In genomic region chr11:75938379-75938906, GRCm38 (mm10) we compare ENCODE assay signal across 8 mouse cellular contexts. TPM values are rescaled to one million over a fixed set of nuclear protein-coding genes. Genes with fewer than 3 reads are reported as not detected.
DNase-seq lines count a peak whose midpoint lies in the region; ATAC-seq and TF ChIP-seq lines count a peak whose summit lies in the region.

Rph3al (minus strand) TSS chr11:75938429.

- H3K27me3 ChIP-seq in embryonic facial prominence, embryonic 13.5 days = no peaks in the 10 kb centered on the region
- H3K27me3 ChIP-seq in hindbrain, embryonic 16.5 days (replicated peaks; ENCODE audit: control insufficient read depth, insufficient read depth, low read length) = no peaks in the 10 kb centered on the region

- no peak for TF ChIP-seq CTCF in lung, adult 2 months (IDR thresholded peaks at IDR 0.05; ENCODE audit: insufficient read depth, low read length)

- H3K27ac ChIP-seq in embryonic facial prominence, embryonic 13.5 days = peak within 1 kb of the TSS; percentile 85
- H3K27ac ChIP-seq in hindbrain, embryonic 16.5 days (ENCODE audit: low read depth, low read length) = peak within 1 kb of the TSS; percentile 9; the same call in 1 of the 2 replicates

- no peaks in the 10 kb centered on the region for H3K36me3 ChIP-seq in embryonic facial prominence, embryonic 13.5 days
- no peaks in the 10 kb centered on the region for H3K36me3 ChIP-seq in hindbrain, embryonic 16.5 days (ENCODE audit: control insufficient read depth, insufficient read depth, low read length)

- no peak for TF ChIP-seq POLR2A in lung, adult 2 months (IDR thresholded peaks at IDR 0.05; ENCODE audit: borderline replicate concordance, extremely low read depth, low read depth, low read length)

- no peak for DNase-seq in adrenal gland, adult 2 months
- no peak for DNase-seq in lung, adult 2 months
- DNase-seq in c-Kit-positive CD71-positive TER-119-positive erythroid progenitor cells, embryonic 14.5 days (ENCODE audit: low spot score) = no peak
- DNase-seq in cerebellum, adult 11 months = no peak
- DNase-seq in ovary, postnatal 14 days (ENCODE audit: low spot score) = no peak

- peaks cover 49% of the 10 kb centered on the region for H3K4me1 ChIP-seq in embryonic facial prominence, embryonic 13.5 days
- H3K4me1 ChIP-seq in hindbrain, embryonic 16.5 days (ENCODE audit: control insufficient read depth, insufficient read depth, low read depth, low read length) = peaks cover 9% of the 10 kb centered on the region
- H3K4me1 ChIP-seq in lung, adult 2 months (ENCODE audit: control insufficient read depth, insufficient read depth, low read length) = peaks cover 28% of the 10 kb centered on the region

- no peaks in the 10 kb centered on the region for H3K9me3 ChIP-seq in embryonic facial prominence, embryonic 13.5 days
- H3K9me3 ChIP-seq in hindbrain, embryonic 16.5 days (ENCODE audit: control insufficient read depth, low read length) = no peaks in the 10 kb centered on the region

- H3K9ac ChIP-seq in embryonic facial prominence, embryonic 13.5 days = peak within 1 kb of the TSS; percentile 60; the same call in 1 of the 2 replicates
- peak within 1 kb of the TSS; percentile 13; the same call in 1 of the 2 replicates for H3K9ac ChIP-seq in hindbrain, embryonic 16.5 days (ENCODE audit: low read depth, low read length)

- peak within 1 kb of the TSS; percentile 51 for H3K4me2 ChIP-seq in embryonic facial prominence, embryonic 13.5 days
- no peak within 1 kb of the TSS for H3K4me2 ChIP-seq in hindbrain, embryonic 16.5 days (ENCODE audit: low read length)

- 50% methylated on average over 6 of the region's 6 CpGs for WGBS in embryonic facial prominence, embryonic 13.5 days
- 62% methylated on average over 6 of the region's 6 CpGs for WGBS in hindbrain, embryonic 16.5 days
- WGBS in lung, adult 2 months = 39% methylated on average over 6 of the region's 6 CpGs

- peak within 1 kb of the TSS; percentile 29 for H3K4me3 ChIP-seq in embryonic facial prominence, embryonic 13.5 days
- H3K4me3 ChIP-seq in hindbrain, embryonic 16.5 days (ENCODE audit: low read length) = no peak within 1 kb of the TSS
- peak within 1 kb of the TSS; percentile 21 for H3K4me3 ChIP-seq in lung, adult 2 months (replicated peaks; ENCODE audit: extremely low read depth, low read depth, low read length)

- ATAC-seq in embryonic facial prominence, embryonic 13.5 days (ENCODE audit: insufficient number of reproducible peaks, insufficient read depth, low FRiP score, low TSS enrichment, low read depth) = no peak
- no peak for ATAC-seq in hindbrain, embryonic 16.5 days
- ATAC-seq in activated CD4-positive, CD25-positive, alpha-beta regulatory T cell, adult 4 months = no peak

RNA-seq across cellular contexts. Expression of gene Rph3al, which starts in this region (rescaled TPM):
- total RNA-seq in adrenal gland, adult 2 months (2021) = 10 to 100 TPM; 16.6 to 18.0 TPM
- polyA plus RNA-seq in adrenal gland, adult 2 months (2012; rRNA removed) = 19.6 and 20.4 TPM in 2 replicates
- polyA plus RNA-seq in embryonic facial prominence, embryonic 13.5 days (2015; fragmentation: Nextera tagmentation; extraction: Ambion mirVana) = 2.6 and 3.2 TPM in 2 replicates
- 3.1 and 3.4 TPM in 2 replicates for polyA plus RNA-seq in hindbrain, embryonic 16.5 days (2015; fragmentation: Nextera tagmentation; extraction: Ambion mirVana)
- 15.5 and 17.7 TPM in 2 replicates for polyA plus RNA-seq in lung, adult 2 months (2012; rRNA removed)
- polyA plus RNA-seq in activated CD4-positive, CD25-positive, alpha-beta regulatory T cell, adult 4 months (2017; shearing (Covaris generic)) = 1 to 10 TPM; 5.9 to 8.0 TPM
